Mouse (Mus musculus) liver, embryonic 14.5 days (tissue): ENCODE results near the gene Sec1.

ENCODE experiments used
- CTCF ChIP-seq: IDR thresholded peaks from 2 replicates; pipeline ENCODE4 v1.5.1; 2016; ENCODE audit warnings: antibody characterized with exemption, low read depth, control low read depth
- EP300 ChIP-seq: IDR thresholded peaks from 2 replicates; pipeline ENCODE4 v1.6.1; 2016; ENCODE audit warnings: antibody characterized with exemption, low read depth

DNA sequence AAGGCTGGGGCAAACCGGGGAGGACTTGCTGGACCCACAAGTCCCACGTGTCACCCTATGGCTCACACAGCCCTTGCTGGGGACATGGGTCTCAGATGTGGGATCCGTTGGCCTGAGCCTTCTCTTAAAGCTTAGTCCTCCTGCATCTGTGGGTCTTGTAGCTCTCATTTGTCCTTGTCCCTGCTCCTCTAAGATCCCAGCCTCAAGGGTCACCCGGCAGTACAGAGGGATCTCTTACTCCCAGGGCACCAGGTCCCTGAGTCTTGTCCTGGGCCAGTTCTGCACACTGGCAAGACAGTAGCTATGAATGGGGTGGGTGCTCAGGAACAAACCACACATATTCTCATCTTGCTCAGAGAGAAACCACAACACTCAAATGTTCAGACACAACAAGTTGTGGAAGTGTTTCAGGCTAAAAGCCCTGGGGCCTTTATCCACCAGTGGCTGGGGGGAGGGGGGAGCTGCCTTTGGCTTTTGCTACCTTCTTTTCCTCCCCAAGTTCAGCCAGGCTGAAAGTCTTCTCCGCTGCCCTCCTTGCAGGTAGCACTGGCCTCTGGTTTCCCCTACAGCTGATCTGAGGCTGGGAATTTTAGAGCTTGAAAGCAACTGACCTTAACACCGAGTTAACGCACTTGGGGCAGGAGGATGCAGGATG lies 10.7 kb downstream of the Sec1 start, which contains the start of gene Ntn5:
- TF ChIP-seq CTCF (no peak), EP300 (no peak)
